Mouse (Mus musculus): ENCODE data around the gene Sec61a1. TPM values are rescaled to one million over a fixed set of nuclear protein-coding genes. Genes with fewer than 3 reads are reported as not detected.
A peak's percentile ranks its signal among the peaks of the same experiment; 100 is the strongest.

Gene Sec61a1
- polyA plus RNA-seq, 1 experiment from 2014 or later = 195 TPM

- Histone ChIP-seq H3K27me3 (ENCODE audit: control insufficient read depth, insufficient read depth, low read length) (no peaks in the 10 kb centered on the region), H3K4me1 (ENCODE audit: control insufficient read depth, insufficient read depth, low read length) (no peaks in the 10 kb centered on the region; the same call in 1 of the 2 replicates), H3K4me3 (ENCODE audit: low read depth, low read length) (no peak overlapping the region), H3K27ac (ENCODE audit: low read depth, low read length) (no peak overlapping the region), H3K9ac (ENCODE audit: low read length) (no peak overlapping the region), H3K4me2 (ENCODE audit: low read depth) (no peak overlapping the region), H3K36me3 (ENCODE audit: control insufficient read depth, insufficient read depth, low read length) (peaks cover 25% of the 10 kb centered on the region), H3K9me3 (ENCODE audit: control insufficient read depth, low read length) (no peaks in the 10 kb centered on the region)
- ATAC-seq (ENCODE audit: insufficient read depth, low FRiP score, low TSS enrichment) = no peak
- WGBS = 93% methylated on average over 4 of the region's 4 CpGs
- no peak for DNase-seq (ENCODE audit: low spot score)
Measured at GRCm38 (mm10) chr6:88503044-88503443, 15.7 kb downstream of the Sec61a1 start.

GRCm38 (mm10) chr6:88502030-88502970, 16.4 kb downstream of the Sec61a1 start:
- DNase-seq (ENCODE audit: low spot score) (no peak), ATAC-seq (ENCODE audit: insufficient read depth, low FRiP score, low TSS enrichment) (no peak)
- WGBS = 85% methylated on average over 13 of the region's 13 CpGs
- Histone ChIP-seq H3K4me3 (ENCODE audit: low read depth, low read length) (no peak overlapping the region), H3K4me2 (ENCODE audit: low read depth) (no peak overlapping the region), H3K27ac (ENCODE audit: low read depth, low read length) (no peak overlapping the region), H3K9ac (ENCODE audit: low read length) (no peak overlapping the region), H3K36me3 (ENCODE audit: control insufficient read depth, insufficient read depth, low read length) (peaks cover 22% of the 10 kb centered on the region), H3K4me1 (ENCODE audit: control insufficient read depth, insufficient read depth, low read length) (no peaks in the 10 kb centered on the region; the same call in 1 of the 2 replicates), H3K27me3 (ENCODE audit: control insufficient read depth, insufficient read depth, low read length) (no peaks in the 10 kb centered on the region), H3K9me3 (ENCODE audit: control insufficient read depth, low read length) (no peaks in the 10 kb centered on the region)

GRCm38 (mm10) chr6:88500405-88500767, 18.3 kb downstream of the Sec61a1 start:
- H3K27me3 ChIP-seq (ENCODE audit: control insufficient read depth, insufficient read depth, low read length) = no peaks in the 10 kb centered on the region
- peak overlapping the region; percentile 40 for H3K4me3 ChIP-seq (ENCODE audit: low read depth, low read length)
- H3K4me2 ChIP-seq (ENCODE audit: low read depth) = peak overlapping the region; percentile 80
- ATAC-seq (ENCODE audit: insufficient read depth, low FRiP score, low TSS enrichment) (no peak), DNase-seq (ENCODE audit: low spot score) (no peak)
- no peaks in the 10 kb centered on the region for H3K9me3 ChIP-seq (ENCODE audit: control insufficient read depth, low read length)
- H3K27ac ChIP-seq (ENCODE audit: low read depth, low read length) = no peak overlapping the region
- H3K36me3 ChIP-seq (ENCODE audit: control insufficient read depth, insufficient read depth, low read length) = peaks cover 15% of the 10 kb centered on the region
- 18% methylated on average over 3 of the region's 3 CpGs for WGBS
- H3K9ac ChIP-seq (ENCODE audit: low read length) = no peak overlapping the region
- H3K4me1 ChIP-seq (ENCODE audit: control insufficient read depth, insufficient read depth, low read length) = no peaks in the 10 kb centered on the region; the same call in 1 of the 2 replicates

GRCm38 (mm10) chr6:88499481-88500404, 19.0 kb downstream of the Sec61a1 start:
- DNase-seq (ENCODE audit: low spot score) (peak; percentile 88), ATAC-seq (ENCODE audit: insufficient read depth, low FRiP score, low TSS enrichment) (peak; percentile 89)
- Histone ChIP-seq H3K36me3 (ENCODE audit: control insufficient read depth, insufficient read depth, low read length) (peaks cover 11% of the 10 kb centered on the region), H3K4me3 (ENCODE audit: low read depth, low read length) (peak overlapping the region; percentile 40), H3K27ac (ENCODE audit: low read depth, low read length) (no peak overlapping the region), H3K9me3 (ENCODE audit: control insufficient read depth, low read length) (no peaks in the 10 kb centered on the region), H3K27me3 (ENCODE audit: control insufficient read depth, insufficient read depth, low read length) (no peaks in the 10 kb centered on the region), H3K4me1 (ENCODE audit: control insufficient read depth, insufficient read depth, low read length) (no peaks in the 10 kb centered on the region; the same call in 1 of the 2 replicates), H3K9ac (ENCODE audit: low read length) (peak overlapping the region; percentile 58), H3K4me2 (ENCODE audit: low read depth) (peak overlapping the region; percentile 80)
- WGBS = 2% methylated on average over 76 of the region's 76 CpGs

GRCm38 (mm10) chr6:88493712-88494111, 25.0 kb downstream of the Sec61a1 start:
- peaks cover 9% of the 10 kb centered on the region; the same call in 1 of the 2 replicates for H3K36me3 ChIP-seq (ENCODE audit: control insufficient read depth, insufficient read depth, low read length)
- 92% methylated on average over 6 of the region's 6 CpGs for WGBS
- no peak for DNase-seq (ENCODE audit: low spot score)

GRCm38 (mm10) chr6:88490629-88491354, 27.9 kb downstream of the Sec61a1 start:
- 94% methylated on average over 12 of the region's 12 CpGs for WGBS
- no peak for ATAC-seq (ENCODE audit: insufficient read depth, low FRiP score, low TSS enrichment)
- peaks cover 11% of the 10 kb centered on the region for H3K36me3 ChIP-seq (ENCODE audit: control insufficient read depth, insufficient read depth, low read length)
- no peak for DNase-seq (ENCODE audit: low spot score)
- no peak overlapping the region for H3K27ac ChIP-seq (ENCODE audit: low read depth, low read length)
- no peaks in the 10 kb centered on the region for H3K9me3 ChIP-seq (ENCODE audit: control insufficient read depth, low read length)
- no peak overlapping the region for H3K9ac ChIP-seq (ENCODE audit: low read length)
- H3K4me2 ChIP-seq (ENCODE audit: low read depth) = no peak overlapping the region
- no peak overlapping the region for H3K4me3 ChIP-seq (ENCODE audit: low read depth, low read length)
- no peaks in the 10 kb centered on the region for H3K27me3 ChIP-seq (ENCODE audit: control insufficient read depth, insufficient read depth, low read length)
- H3K4me1 ChIP-seq (ENCODE audit: control insufficient read depth, insufficient read depth, low read length) = no peaks in the 10 kb centered on the region

More at GRCm38 (mm10) chr6:88493712-88494111, 25.0 kb downstream of the Sec61a1 start:
- H3K9me3 ChIP-seq (ENCODE audit: control insufficient read depth, low read length) = no peaks in the 10 kb centered on the region
- H3K9ac ChIP-seq (ENCODE audit: low read length) = no peak overlapping the region
- no peak overlapping the region for H3K4me2 ChIP-seq (ENCODE audit: low read depth)
- no peaks in the 10 kb centered on the region for H3K4me1 ChIP-seq (ENCODE audit: control insufficient read depth, insufficient read depth, low read length)
- ATAC-seq (ENCODE audit: insufficient read depth, low FRiP score, low TSS enrichment) = no peak
- no peaks in the 10 kb centered on the region for H3K27me3 ChIP-seq (ENCODE audit: control insufficient read depth, insufficient read depth, low read length)
- H3K27ac ChIP-seq (ENCODE audit: low read depth, low read length) = no peak overlapping the region
- no peak overlapping the region for H3K4me3 ChIP-seq (ENCODE audit: low read depth, low read length)

GRCm38 (mm10) chr6:88489834-88490233, 28.9 kb downstream of the Sec61a1 start:
- DNase-seq (ENCODE audit: low spot score) (no peak), ATAC-seq (ENCODE audit: insufficient read depth, low FRiP score, low TSS enrichment) (no peak)
- H3K36me3 ChIP-seq (ENCODE audit: control insufficient read depth, insufficient read depth, low read length) = peaks cover 9% of the 10 kb centered on the region
- no peaks in the 10 kb centered on the region for H3K27me3 ChIP-seq (ENCODE audit: control insufficient read depth, insufficient read depth, low read length)
- no peak overlapping the region for H3K9ac ChIP-seq (ENCODE audit: low read length)
- 91% methylated on average over 6 of the region's 6 CpGs for WGBS
- no peak overlapping the region for H3K4me2 ChIP-seq (ENCODE audit: low read depth)
- no peak overlapping the region for H3K4me3 ChIP-seq (ENCODE audit: low read depth, low read length)
- H3K9me3 ChIP-seq (ENCODE audit: control insufficient read depth, low read length) = no peaks in the 10 kb centered on the region
- no peak overlapping the region for H3K27ac ChIP-seq (ENCODE audit: low read depth, low read length)
- H3K4me1 ChIP-seq (ENCODE audit: control insufficient read depth, insufficient read depth, low read length) = no peaks in the 10 kb centered on the region

- Histone ChIP-seq H3K9me3 (ENCODE audit: control insufficient read depth, low read length) (no peaks in the 10 kb centered on the region), H3K4me1 (ENCODE audit: control insufficient read depth, insufficient read depth, low read length) (no peaks in the 10 kb centered on the region), H3K4me3 (ENCODE audit: low read depth, low read length) (no peak overlapping the region), H3K27me3 (ENCODE audit: control insufficient read depth, insufficient read depth, low read length) (no peaks in the 10 kb centered on the region), H3K4me2 (ENCODE audit: low read depth) (no peak overlapping the region), H3K9ac (ENCODE audit: low read length) (no peak overlapping the region), H3K27ac (ENCODE audit: low read depth, low read length) (no peak overlapping the region), H3K36me3 (ENCODE audit: control insufficient read depth, insufficient read depth, low read length) (peaks cover 9% of the 10 kb centered on the region)
- 93% methylated on average over 7 of the region's 7 CpGs for WGBS
- DNase-seq (ENCODE audit: low spot score) (no peak), ATAC-seq (ENCODE audit: insufficient read depth, low FRiP score, low TSS enrichment) (no peak)
Measured at GRCm38 (mm10) chr6:88489026-88489425, 29.7 kb downstream of the Sec61a1 start.

All from neural tube, embryonic 11.5 days (tissue).